ENCODE assay signal across 8 mouse cellular contexts in the genomic region with DNA sequence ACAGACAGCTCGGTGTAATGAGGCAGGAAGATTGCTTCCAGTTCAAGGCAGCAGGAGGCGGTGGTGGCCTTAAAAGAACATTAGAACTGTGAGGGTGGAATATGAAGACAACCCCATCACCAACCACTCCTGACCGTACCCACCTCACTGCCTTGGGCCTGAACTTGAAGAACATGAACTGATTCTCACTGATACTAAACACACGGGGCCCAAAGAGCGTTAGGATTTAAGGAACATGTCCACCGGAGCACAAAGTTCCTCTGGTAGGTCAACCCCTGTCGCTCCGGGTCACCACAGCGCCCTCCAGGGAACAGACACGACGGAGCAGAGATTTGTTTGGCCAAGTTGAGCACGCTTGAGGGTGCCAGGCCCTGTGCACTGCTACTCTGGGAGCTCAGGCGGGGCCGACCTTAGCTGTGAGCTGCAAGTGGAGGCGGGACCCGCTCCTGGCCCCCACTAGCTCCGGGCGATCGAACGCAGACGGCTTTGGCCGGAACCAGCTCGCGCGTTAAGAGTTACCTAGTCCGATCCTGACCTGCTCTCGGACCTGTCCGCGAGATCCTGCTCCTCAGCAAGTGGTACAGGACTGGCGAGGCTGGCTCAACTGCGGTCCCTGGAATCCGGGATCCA. TPM values are rescaled to one million over a fixed set of nuclear protein-coding genes. Genes with fewer than 3 reads are reported as not detected.
A peak's percentile ranks its signal among the peaks of the same experiment; 100 is the strongest.
DNase-seq lines count a peak whose midpoint lies in the region; ATAC-seq and TF ChIP-seq lines count a peak whose summit lies in the region.

No protein-coding gene starts in this region.

- H3K9ac ChIP-seq in forebrain, embryonic 13.5 days = peak overlapping the region; percentile 76
- H3K9ac ChIP-seq in hindbrain, embryonic 14.5 days = peak overlapping the region; percentile 69
- H3K9ac ChIP-seq in liver, embryonic 13.5 days = peak overlapping the region; percentile 74

- ATAC-seq in forebrain, embryonic 13.5 days = peak; percentile 85
- peak; percentile 85 for ATAC-seq in hindbrain, embryonic 14.5 days (ENCODE audit: low FRiP score)
- ATAC-seq in liver, embryonic 13.5 days (ENCODE audit: low read depth) = peak; percentile 72

- peaks cover 7% of the 10 kb centered on the region; the same call in 1 of the 2 replicates for H3K27me3 ChIP-seq in forebrain, embryonic 13.5 days
- H3K27me3 ChIP-seq in hindbrain, embryonic 14.5 days (ENCODE audit: control insufficient read depth, insufficient read depth, low read length) = no peaks in the 10 kb centered on the region
- H3K27me3 ChIP-seq in liver, embryonic 13.5 days = no peaks in the 10 kb centered on the region
- no peaks in the 10 kb centered on the region for H3K27me3 ChIP-seq in myocyte (ENCODE audit: control insufficient read depth, insufficient read depth, insufficient read length)

- H3K4me3 ChIP-seq in forebrain, embryonic 13.5 days = peak overlapping the region; percentile 69
- peak overlapping the region; percentile 69 for H3K4me3 ChIP-seq in hindbrain, embryonic 14.5 days (replicated peaks; ENCODE audit: low read length)
- H3K4me3 ChIP-seq in liver, embryonic 13.5 days (replicated peaks) = peak overlapping the region; percentile 74
- H3K4me3 ChIP-seq in myocyte = peak overlapping the region; percentile 77

- no peaks in the 10 kb centered on the region for H3K9me3 ChIP-seq in forebrain, embryonic 13.5 days (replicated peaks)
- H3K9me3 ChIP-seq in hindbrain, embryonic 14.5 days (ENCODE audit: control insufficient read depth, low read length) = no peaks in the 10 kb centered on the region
- H3K9me3 ChIP-seq in liver, embryonic 13.5 days (replicated peaks) = no peaks in the 10 kb centered on the region

- peak overlapping the region; percentile 60 for H3ac ChIP-seq in myocyte (ENCODE audit: control insufficient read depth, insufficient read length)

- peak overlapping the region; percentile 31; the same call in 1 of the 2 replicates for H3K27ac ChIP-seq in forebrain, embryonic 13.5 days
- H3K27ac ChIP-seq in hindbrain, embryonic 14.5 days = peak overlapping the region; percentile 81
- peak overlapping the region; percentile 77 for H3K27ac ChIP-seq in liver, embryonic 13.5 days

- no peaks in the 10 kb centered on the region for H3K36me3 ChIP-seq in forebrain, embryonic 13.5 days (ENCODE audit: poor library complexity, severe bottlenecking)
- no peaks in the 10 kb centered on the region for H3K36me3 ChIP-seq in hindbrain, embryonic 14.5 days (replicated peaks; ENCODE audit: control insufficient read depth, insufficient read depth)
- no peaks in the 10 kb centered on the region for H3K36me3 ChIP-seq in liver, embryonic 13.5 days
- no peaks in the 10 kb centered on the region for H3K36me3 ChIP-seq in myocyte (ENCODE audit: control insufficient read depth, insufficient read depth)

- peak; percentile 87 for DNase-seq in kidney, adult 9 months
- no peak for DNase-seq in kidney, adult 18-20 months
- DNase-seq in adrenal gland, adult (ENCODE audit: inconsistent age in 2 of 2, low spot score in 1 of 2) = peak; percentile 85 to 96
- DNase-seq in hindbrain, embryonic 14.5 days (ENCODE audit: low spot score) = peak; percentile 59
- peak; percentile 22 for DNase-seq in liver, embryonic 13.5 days
- peak; percentile 57 for DNase-seq in thymus, postnatal 25 days

- H3K4me1 ChIP-seq in forebrain, embryonic 13.5 days = peaks cover 12% of the 10 kb centered on the region
- peaks cover 10% of the 10 kb centered on the region; the same call in 1 of the 2 replicates for H3K4me1 ChIP-seq in hindbrain, embryonic 14.5 days (replicated peaks; ENCODE audit: control insufficient read depth, insufficient read depth, low read length)
- peaks cover 54% of the 10 kb centered on the region for H3K4me1 ChIP-seq in liver, embryonic 13.5 days (replicated peaks)

- TF ChIP-seq POLR2A in myocyte (IDR thresholded peaks at IDR 0.05; ENCODE audit: insufficient read length, low read depth) = no peak

- peak overlapping the region; percentile 86 for H3K4me2 ChIP-seq in forebrain, embryonic 13.5 days
- H3K4me2 ChIP-seq in hindbrain, embryonic 14.5 days (replicated peaks) = peak overlapping the region; percentile 74
- peak overlapping the region; percentile 95 for H3K4me2 ChIP-seq in liver, embryonic 13.5 days
- H3K4me2 ChIP-seq in myocyte (ENCODE audit: low read depth) = peak overlapping the region; percentile 77

- H3K79me2 ChIP-seq in myocyte (ENCODE audit: control insufficient read depth, insufficient read depth) = peaks cover 3% of the 10 kb centered on the region

- under 1% methylated on average over 32 of the region's 32 CpGs for WGBS in forebrain, embryonic 13.5 days
- WGBS in hindbrain, embryonic 14.5 days = under 1% methylated on average over 32 of the region's 32 CpGs
- WGBS in liver, embryonic 13.5 days (ENCODE audit: insufficient replicate concordance) = under 1% methylated on average over 32 of the region's 32 CpGs

TF ChIP-seq in myocyte, 11 proteins besides CTCF, POLR2A, EP300 and RAD21:
- no peak for TF ChIP-seq MYOD1 (IDR thresholded peaks at IDR 0.05; ENCODE audit: control insufficient read depth in 1 of 3, insufficient read length in 2 of 3, low read depth in 2 of 3)
- TF ChIP-seq TCF3 (IDR thresholded peaks at IDR 0.05; ENCODE audit: insufficient read length, low read depth) = no peak
- TF ChIP-seq REST (IDR thresholded peaks at IDR 0.05; ENCODE audit: insufficient read depth, insufficient read length) = no peak
- TF ChIP-seq USF1 (IDR thresholded peaks at IDR 0.05; ENCODE audit: low read depth) = no peak
- TF ChIP-seq MYOG (IDR thresholded peaks at IDR 0.05; ENCODE audit: control insufficient read depth in 1 of 3, insufficient read depth in 1 of 3, insufficient read length in 2 of 3, low read depth in 2 of 3) = no peak

RNA-seq across cellular contexts. Expression of a gene that starts 0.5 kb away (rescaled TPM):
- 17.5 and 21.7 TPM in 2 replicates for polyA plus RNA-seq in forebrain, embryonic 13.5 days (2015; fragmentation: Nextera tagmentation; extraction: Ambion mirVana)
- 31.2 and 31.4 TPM in 2 replicates for polyA plus RNA-seq in hindbrain, embryonic 14.5 days (2014; fragmentation: Nextera tagmentation; extraction: Ambion mirVana)
- 11.9 and 12.0 TPM in 2 replicates for polyA plus RNA-seq in liver, embryonic 13.5 days (2015; fragmentation: Nextera tagmentation; extraction: Ambion mirVana)
- polyA plus RNA-seq in myocyte (2012; fragmentation: generic; extraction: Trizol) = 65.4 TPM

RNA-seq across cellular contexts. Expression of a gene that starts 9.1 kb away (rescaled TPM):
- 121 and 128 TPM in 2 replicates for polyA plus RNA-seq in forebrain, embryonic 13.5 days (2015; fragmentation: Nextera tagmentation; extraction: Ambion mirVana)
- 100.0 and 104 TPM in 2 replicates for polyA plus RNA-seq in hindbrain, embryonic 14.5 days (2014; fragmentation: Nextera tagmentation; extraction: Ambion mirVana)
- polyA plus RNA-seq in liver, embryonic 13.5 days (2015; fragmentation: Nextera tagmentation; extraction: Ambion mirVana) = 40.8 and 50.9 TPM in 2 replicates
- polyA plus RNA-seq in myocyte (2012; fragmentation: generic; extraction: Trizol) = 25.1 TPM

RNA-seq across cellular contexts. Expression of a gene that starts 36.0 kb away (rescaled TPM):
- polyA plus RNA-seq in forebrain, embryonic 13.5 days (2015; fragmentation: Nextera tagmentation; extraction: Ambion mirVana) = 10.0 and 11.4 TPM in 2 replicates
- polyA plus RNA-seq in hindbrain, embryonic 14.5 days (2014; fragmentation: Nextera tagmentation; extraction: Ambion mirVana) = 181 and 195 TPM in 2 replicates
- polyA plus RNA-seq in liver, embryonic 13.5 days (2015; fragmentation: Nextera tagmentation; extraction: Ambion mirVana) = 15.9 and 21.7 TPM in 2 replicates
- 12.6 TPM for polyA plus RNA-seq in myocyte (2012; fragmentation: generic; extraction: Trizol)

RNA-seq across cellular contexts. Expression of a gene that starts 40.8 kb away (rescaled TPM):
- polyA plus RNA-seq in forebrain, embryonic 13.5 days (2015; fragmentation: Nextera tagmentation; extraction: Ambion mirVana) = 0.72 and 1.3 TPM in 2 replicates
- polyA plus RNA-seq in hindbrain, embryonic 14.5 days (2014; fragmentation: Nextera tagmentation; extraction: Ambion mirVana) = 14.2 and 16.1 TPM in 2 replicates
- polyA plus RNA-seq in liver, embryonic 13.5 days (2015; fragmentation: Nextera tagmentation; extraction: Ambion mirVana) = 0.30 and 0.48 TPM in 2 replicates
- polyA plus RNA-seq in myocyte (2012; fragmentation: generic; extraction: Trizol) = 0.62 TPM

RNA-seq across cellular contexts. Expression of a gene that starts 44.7 kb away (rescaled TPM):
- polyA plus RNA-seq in forebrain, embryonic 13.5 days (2015; fragmentation: Nextera tagmentation; extraction: Ambion mirVana) = not detected in 2 replicates
- 0.28 TPM in 1 of 2 replicates, not detected in the other for polyA plus RNA-seq in hindbrain, embryonic 14.5 days (2014; fragmentation: Nextera tagmentation; extraction: Ambion mirVana)
- 72.7 and 75.6 TPM in 2 replicates for polyA plus RNA-seq in liver, embryonic 13.5 days (2015; fragmentation: Nextera tagmentation; extraction: Ambion mirVana)
- 0.05 TPM for polyA plus RNA-seq in myocyte (2012; fragmentation: generic; extraction: Trizol)

Comparison
In these comparisons a context has a peak if more than half of its experiments do, and no peak if none do; other contexts are left out.
1. H3K27ac ChIP-seq: peak in every context shown above with its lines; median percentile 81 in hindbrain, embryonic 14.5 days; 77 in liver, embryonic 13.5 days; 31 in forebrain, embryonic 13.5 days.